Mouse (Mus musculus) inflammation-experienced regulatory T-cells (primary cell): Measurements from ENCODE around the gene Faap20. TPM values are rescaled to one million over a fixed set of nuclear protein-coding genes. Genes with fewer than 3 reads are reported as not detected.

Experiments
- polyA plus RNA-seq, 2 experiments: library from polyadenylated mRNA; unstranded; fragments of 100-300 nt; shearing (Covaris generic); gene quantifications; one replicate each; pipeline ENCODE4 v1.2.1; 2017

The Faap20 gene
- polyA plus RNA-seq = 100 to 1,000 TPM; 105 to 115 TPM

GRCm38 (mm10) chr4:155249648-155250351 lies at the start of gene Faap20:
TSS of gene Faap20 (plus strand) at chr4:155249802.

DNA sequence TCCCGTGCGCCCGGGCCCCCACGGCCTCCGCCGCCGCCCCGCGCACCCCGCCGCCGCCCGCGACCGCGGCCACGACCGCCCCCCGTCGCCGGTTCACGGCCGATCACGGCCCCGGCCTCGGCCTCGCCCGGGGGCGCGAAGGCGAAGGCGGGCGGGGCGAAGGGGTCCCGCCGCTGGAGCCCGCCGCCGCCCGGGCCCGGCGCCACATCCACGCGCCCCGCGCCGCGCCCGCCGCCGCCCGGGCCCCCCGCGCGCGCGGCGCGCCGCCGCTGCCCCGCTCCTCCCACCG lies 27.1 kb upstream of the Faap20 start, which contains the start of gene Ski:
Gene Ski (minus strand): TSS at position 41 of the 289 bp plus-strand sequence.

Other genes starting within 250 kb of the Faap20 start
- gene Plch2, start 193.0 kb upstream of the Faap20 start, polyA plus RNA-seq = under 1 TPM in 1 of 2 experiments, not detected in 1; 0.27 TPM
- gene Pex10, start 182.8 kb upstream of the Faap20 start, polyA plus RNA-seq = 10 to 100 TPM; 13.9 to 17.9 TPM
- gene Rer1, start 163.4 kb upstream of the Faap20 start, polyA plus RNA-seq = 100 to 1,000 TPM; 166 to 191 TPM
- gene Morn1, start 163.2 kb upstream of the Faap20 start, polyA plus RNA-seq = 1 to 10 TPM; 2.8 to 4.7 TPM
- 100 to 1,000 TPM; 115 to 127 TPM for gene Ski, start 27.2 kb upstream of the Faap20 start, polyA plus RNA-seq
- 10 to 100 TPM; 33.8 to 46.7 TPM for gene Prkcz, start 111.6 kb downstream of the Faap20 start, polyA plus RNA-seq
- 1 to 10 TPM in 1 of 2 experiments, under 1 TPM in 1; 0.46 to 2.0 TPM for gene Gabrd, start 148.3 kb downstream of the Faap20 start, polyA plus RNA-seq
- 1 to 10 TPM in 1 of 2 experiments, under 1 TPM in 1; 0.86 to 3.1 TPM for gene Cfap74, start 159.4 kb downstream of the Faap20 start, polyA plus RNA-seq
- not detected for gene Tmem52, start 219.3 kb downstream of the Faap20 start, polyA plus RNA-seq
- 100 to 1,000 TPM; 372 to 422 TPM for gene Gnb1, start 241.6 kb downstream of the Faap20 start, polyA plus RNA-seq